ENCODE assay signal across 8 mouse cellular contexts in the genomic region with DNA sequence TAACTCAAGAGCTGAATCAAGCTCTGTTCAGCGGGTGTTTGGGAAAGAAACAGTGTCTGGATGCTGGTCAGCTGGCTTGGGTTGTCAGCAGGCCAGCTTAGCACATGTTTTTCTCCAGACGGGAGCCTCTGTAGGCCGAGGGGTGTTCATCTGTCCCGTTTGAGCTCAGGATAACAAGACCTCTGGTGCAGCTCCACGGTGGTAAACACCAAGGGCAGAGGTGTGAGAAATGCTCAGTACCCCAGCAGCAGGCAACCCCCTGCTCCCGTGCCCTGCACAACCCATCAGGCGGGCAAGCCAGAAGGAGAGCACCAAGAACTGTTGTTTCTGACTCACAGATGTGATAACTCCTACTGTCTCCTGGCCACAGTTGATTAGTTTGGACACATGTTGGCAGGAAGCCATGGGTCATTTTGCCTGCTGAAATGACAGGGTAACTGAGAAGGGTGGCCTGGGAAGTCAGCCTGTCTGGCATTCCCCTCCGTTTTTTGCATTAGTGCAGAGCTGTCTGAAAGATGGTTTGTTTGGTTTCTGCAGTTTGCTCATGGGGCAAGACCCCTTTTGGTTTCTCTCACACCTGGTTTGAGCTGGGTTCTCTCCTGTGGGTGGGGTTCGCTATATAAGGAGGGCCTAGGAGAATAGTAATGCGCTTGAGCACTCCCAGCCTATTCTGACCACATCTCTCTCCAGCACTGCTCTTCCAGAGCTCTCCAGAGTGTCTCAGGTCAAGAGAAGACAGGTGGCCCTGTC. TPM values are rescaled to one million over a fixed set of nuclear protein-coding genes. Genes with fewer than 3 reads are reported as not detected.
DNase-seq lines count a peak whose midpoint lies in the region; ATAC-seq and TF ChIP-seq lines count a peak whose summit lies in the region.

No protein-coding gene starts in this region.

- peaks cover 32% of the 10 kb centered on the region for H3K4me1 ChIP-seq in kidney, embryonic 15.5 days
- H3K4me1 ChIP-seq in heart, adult 2 months (ENCODE audit: control insufficient read depth, insufficient read depth, low read length): peaks cover 35% of the 10 kb centered on the region
- H3K4me1 ChIP-seq in kidney, postnatal 0 days (replicated peaks; ENCODE audit: insufficient read depth, low read length): peaks cover 14% of the 10 kb centered on the region
- peaks cover 79% of the 10 kb centered on the region for H3K4me1 ChIP-seq in lung, embryonic 15.5 days

- intact Hi-C loops in heart, adult 2 months (cut with DNase I): no loop called here

- H3K9ac ChIP-seq in kidney, embryonic 15.5 days: no peak overlapping the region
- no peak overlapping the region for H3K9ac ChIP-seq in heart, adult 2 months (ENCODE audit: low read depth, low read length)
- no peak overlapping the region for H3K9ac ChIP-seq in kidney, postnatal 0 days (ENCODE audit: low read depth, low read length)
- H3K9ac ChIP-seq in lung, embryonic 15.5 days: no peak overlapping the region

- TF ChIP-seq POLR2A in heart, adult 2 months (IDR thresholded peaks at IDR 0.05; ENCODE audit: insufficient read depth, low read depth, low read length): no peak

- DNase-seq in kidney, adult 11 months: no peak
- peak; percentile 26 for DNase-seq in embryo, embryonic 11.5 days (ENCODE audit: low read depth, low spot score)
- DNase-seq in heart, adult 2 months: peak; percentile 78 to 79
- DNase-seq in kidney, postnatal 0 days (ENCODE audit: low spot score): peak; percentile 78
- DNase-seq in ovary, postnatal 10 days (ENCODE audit: low spot score): peak; percentile 29

- no peak for TF ChIP-seq EP300 in heart, adult 2 months (IDR thresholded peaks at IDR 0.05; ENCODE audit: insufficient read depth, low read depth, low read length)

- ATAC-seq in kidney, embryonic 15.5 days (replicated peaks; ENCODE audit: low FRiP score): peak; percentile 82
- ATAC-seq in kidney, postnatal 0 days (replicated peaks; ENCODE audit: low FRiP score, low read depth): peak; percentile 61
- peak; percentile 81 for ATAC-seq in lung, embryonic 15.5 days (ENCODE audit: borderline replicate concordance, extremely low read depth, low FRiP score, low TSS enrichment)
- no peak for ATAC-seq in monocyte, adult 5-6 weeks (replicated peaks; ENCODE audit: insufficient number of reproducible peaks, low FRiP score, low TSS enrichment, poor library complexity, severe bottlenecking)

- H3K9me3 ChIP-seq in kidney, embryonic 15.5 days (replicated peaks): no peaks in the 10 kb centered on the region
- H3K9me3 ChIP-seq in kidney, postnatal 0 days (replicated peaks; ENCODE audit: low read length): no peaks in the 10 kb centered on the region
- H3K9me3 ChIP-seq in lung, embryonic 15.5 days: no peaks in the 10 kb centered on the region

- H3K27ac ChIP-seq in kidney, embryonic 15.5 days: peak overlapping the region; percentile 69
- peak overlapping the region; percentile 55 for H3K27ac ChIP-seq in heart, adult 2 months
- H3K27ac ChIP-seq in kidney, postnatal 0 days: 0 out of 2 replicates have a peak overlapping the region, but pooled peaks have one; percentile 13
- H3K27ac ChIP-seq in lung, embryonic 15.5 days: peak overlapping the region; percentile 77

- TF ChIP-seq CTCF in heart, adult 2 months (IDR thresholded peaks at IDR 0.05): no peak
- TF ChIP-seq CTCF in kidney, postnatal 0 days (IDR thresholded peaks at IDR 0.05; ENCODE audit: low read depth): no peak

- no peaks in the 10 kb centered on the region for H3K27me3 ChIP-seq in kidney, embryonic 15.5 days
- H3K27me3 ChIP-seq in heart, adult 2 months (ENCODE audit: control insufficient read depth, insufficient read depth, low read length): no peaks in the 10 kb centered on the region
- no peaks in the 10 kb centered on the region for H3K27me3 ChIP-seq in kidney, postnatal 0 days (ENCODE audit: insufficient read depth, low read length)
- no peaks in the 10 kb centered on the region for H3K27me3 ChIP-seq in lung, embryonic 15.5 days

- 20% methylated on average over 10 of the region's 10 CpGs for WGBS in kidney, embryonic 15.5 days
- 19% methylated on average over 10 of the region's 10 CpGs for WGBS in heart, adult 2 months
- WGBS in kidney, postnatal 0 days: 28% methylated on average over 10 of the region's 10 CpGs
- WGBS in lung, embryonic 15.5 days: 25% methylated on average over 10 of the region's 10 CpGs

- H3K4me3 ChIP-seq in kidney, embryonic 15.5 days (replicated peaks): no peak overlapping the region
- H3K4me3 ChIP-seq in heart, adult 2 months: no peak overlapping the region
- no peak overlapping the region for H3K4me3 ChIP-seq in kidney, postnatal 0 days (replicated peaks; ENCODE audit: low read depth, low read length)
- no peak overlapping the region for H3K4me3 ChIP-seq in lung, embryonic 15.5 days

- H3K79me2 ChIP-seq in heart, adult 2 months (replicated peaks; ENCODE audit: control insufficient read depth, insufficient read depth, low read length): peaks cover 12% of the 10 kb centered on the region

- H3K36me3 ChIP-seq in kidney, embryonic 15.5 days: no peaks in the 10 kb centered on the region
- H3K36me3 ChIP-seq in heart, adult 2 months (ENCODE audit: control insufficient read depth, insufficient read depth, low read length): peaks cover 21% of the 10 kb centered on the region
- 0 out of 2 replicates have a peak, but pooled peaks cover 3% of the 10 kb centered on the region for H3K36me3 ChIP-seq in kidney, postnatal 0 days (ENCODE audit: insufficient read depth, low read length)
- peaks cover 6% of the 10 kb centered on the region; the same call in 1 of the 2 replicates for H3K36me3 ChIP-seq in lung, embryonic 15.5 days

- 0 out of 2 replicates have a peak overlapping the region, but pooled peaks have one; percentile 7 for H3K4me2 ChIP-seq in kidney, embryonic 15.5 days
- no peak overlapping the region for H3K4me2 ChIP-seq in kidney, postnatal 0 days (ENCODE audit: low read length)
- H3K4me2 ChIP-seq in lung, embryonic 15.5 days: peak overlapping the region; percentile 27; the same call in 1 of the 2 replicates

RNA-seq across cellular contexts. Expression of gene Daam1, which starts 25.0 kb away (rescaled TPM):
- polyA plus RNA-seq in kidney, embryonic 15.5 days (2015; fragmentation: Nextera tagmentation; extraction: Ambion mirVana): 9.0 and 9.4 TPM in 2 replicates
- total RNA-seq in heart, adult 2 months (2021): 10 to 100 TPM; 67.2 to 77.6 TPM
- 13.1 and 23.9 TPM in 2 replicates for polyA plus RNA-seq in heart, adult 2 months (2012; rRNA removed)
- 5.0 and 5.6 TPM in 2 replicates for polyA plus RNA-seq in kidney, postnatal 0 days (2015; fragmentation: Nextera tagmentation; extraction: Ambion mirVana)
- 12.2 and 13.8 TPM in 2 replicates for polyA plus RNA-seq in lung, embryonic 15.5 days (2015; fragmentation: Nextera tagmentation; extraction: Ambion mirVana)
- total RNA-seq in monocyte, adult 5-6 weeks (2017): 8.3 to 15.2 TPM (median 13.8 TPM) in 3 replicates

Comparison
In these comparisons a context has a peak if more than half of its experiments do, and no peak if none do; other contexts are left out.
1. H3K27ac ChIP-seq: peak in every context shown above with its lines; median percentile 77 in lung, embryonic 15.5 days; 69 in kidney, embryonic 15.5 days; 55 in heart, adult 2 months; 13 in kidney, postnatal 0 days.